Comparison of ENCODE assay signal across 9 mouse cellular contexts in genomic region chr3:100973906-100974305, GRCm38 (mm10). TPM values are rescaled to one million over a fixed set of nuclear protein-coding genes. Genes with fewer than 3 reads are reported as not detected.
DNase-seq lines count a peak whose midpoint lies in the region; ATAC-seq and TF ChIP-seq lines count a peak whose summit lies in the region.
"Had no signal": no experiment of that assay in that cellular context is flagged by ENCODE, and none has a peak within 500 bp of the region (broad histone marks: within the 10 kb centered on the region; RNA-seq: fewer than 3 reads in every experiment).

No protein-coding gene starts in this region.

- H3K4me3 ChIP-seq in layer of hippocampus, adult 2 months: no peak overlapping the region

- TF ChIP-seq CTCF in layer of hippocampus, adult 2 months (conservative IDR thresholded peaks at IDR 0.05): peak; percentile 91

- peak; percentile 10 for DNase-seq in cerebellum, adult 8-10 months
- no peak for DNase-seq in cerebellum, adult 9-11 months
- peak; percentile 55 to 66 for DNase-seq in layer of hippocampus, adult 2 months (ENCODE audit: low spot score in 2 of 2)
- no peak for DNase-seq in layer of hippocampus, adult 9-11 months
- DNase-seq in ES-CJ7 (ENCODE audit: low read depth, low spot score): peak; percentile 63
- DNase-seq in right cerebral cortex, postnatal 4 days: no peak
- no peak for DNase-seq in layer of hippocampus, postnatal 10 days (ENCODE audit: low spot score in 2 of 2)

- no peak overlapping the region for H3K27ac ChIP-seq in layer of hippocampus, adult 2 months
- H3K27ac ChIP-seq: macrophage had no signal

- ATAC-seq in granulocyte monocyte progenitor cell, adult 5-6 weeks (replicated peaks; ENCODE audit: poor library complexity, severe bottlenecking): peak; percentile 20; the same call in 1 of the 2 replicates

RNA-seq across cellular contexts. Expression of gene Ttf2, which starts 4.4 kb away (rescaled TPM):
- 1 to 10 TPM; 1.6 to 1.8 TPM for total RNA-seq in layer of hippocampus, adult 2 months (2021)
- total RNA-seq in granulocyte monocyte progenitor cell, adult 5-6 weeks (2014; fragmentation: Nextera tagmentation): 21.3 and 23.5 TPM in 2 replicates
- total RNA-seq in granulocyte monocyte progenitor cell, adult 5-6 weeks (2017): 29.0 and 29.2 TPM in 2 replicates
- 1 to 10 TPM; 2.6 to 3.0 TPM for total RNA-seq in layer of hippocampus, postnatal 10 days (2021)

RNA-seq across cellular contexts. Expression of gene Trim45, which starts 51.9 kb away (rescaled TPM):
- total RNA-seq in layer of hippocampus, adult 2 months (2021): 1 to 10 TPM; 7.9 to 8.4 TPM
- total RNA-seq in granulocyte monocyte progenitor cell, adult 5-6 weeks (2014; fragmentation: Nextera tagmentation): 14.6 and 15.7 TPM in 2 replicates
- 26.2 and 29.3 TPM in 2 replicates for total RNA-seq in granulocyte monocyte progenitor cell, adult 5-6 weeks (2017)
- 10 to 100 TPM in 1 of 2 experiments, 1 to 10 TPM in 1; 9.9 to 10.6 TPM for total RNA-seq in layer of hippocampus, postnatal 10 days (2021)

RNA-seq across cellular contexts. Expression of gene Cd101, which starts 55.5 kb away (rescaled TPM):
- total RNA-seq in layer of hippocampus, adult 2 months (2021): under 1 TPM; 0.38 to 0.42 TPM
- total RNA-seq in granulocyte monocyte progenitor cell, adult 5-6 weeks (2014; fragmentation: Nextera tagmentation): not detected in 2 replicates
- 0.17 and 0.36 TPM in 2 replicates for total RNA-seq in granulocyte monocyte progenitor cell, adult 5-6 weeks (2017)
- under 1 TPM; 0.27 to 0.42 TPM for total RNA-seq in layer of hippocampus, postnatal 10 days (2021)

Comparison
In these comparisons a context has a peak if more than half of its experiments do, and no peak if none do; other contexts are left out.
1. DNase-seq: peak in cerebellum, adult 8-10 months (single experiment), layer of hippocampus, adult 2 months (2 of 2) and ES-CJ7 (single experiment); none in cerebellum, adult 9-11 months (single experiment), layer of hippocampus, adult 9-11 months (single experiment), right cerebral cortex, postnatal 4 days (single experiment) and layer of hippocampus, postnatal 10 days (0 of 2).
2. RNA of gene Ttf2, which starts 4.4 kb away (total RNA-seq): 21.3 to 29.2 TPM in granulocyte monocyte progenitor cell, adult 5-6 weeks; 2.6 to 3.0 TPM in layer of hippocampus, postnatal 10 days and 1.6 to 1.8 TPM in layer of hippocampus, adult 2 months; every median in the first group is over 4 times any median in the second.